Mouse (Mus musculus) fat pad, adult 2 months (tissue): Measurements from ENCODE around the gene Gm17720.
"Not testable (repeated sequence)": the region's sequence is repeated elsewhere in the genome, so short reads cannot be mapped to it uniquely, and the experiment has no call there.

ENCODE experiments used
- DNase-seq: peaks from one replicate; pipeline ENCODE4 v3.0.0-alpha.2; 2011; ENCODE audit warnings: low read depth, low spot score; ENCODE audit errors: extremely low read depth

Gm17720 gene

DNA sequence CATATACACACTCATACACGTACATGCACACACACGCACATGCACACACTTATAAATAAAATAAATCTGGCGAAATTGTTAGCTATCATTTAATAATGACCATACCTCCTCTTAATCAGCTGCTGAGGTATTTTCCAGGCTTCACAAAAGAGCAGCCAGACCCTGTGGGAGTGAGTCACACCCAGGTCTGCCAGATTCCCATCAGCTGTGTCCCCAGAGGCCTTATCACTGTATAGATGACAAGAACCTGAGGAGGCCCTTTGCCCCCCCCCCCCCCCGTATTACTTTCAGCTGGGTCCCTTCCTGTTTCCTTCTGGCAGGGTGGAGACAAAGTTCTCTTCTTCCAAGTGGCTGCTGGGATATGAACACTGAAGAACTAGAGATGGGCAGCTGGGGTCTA is 62.0 kb downstream of the Gm17720 start:
- no peak for DNase-seq

DNA sequence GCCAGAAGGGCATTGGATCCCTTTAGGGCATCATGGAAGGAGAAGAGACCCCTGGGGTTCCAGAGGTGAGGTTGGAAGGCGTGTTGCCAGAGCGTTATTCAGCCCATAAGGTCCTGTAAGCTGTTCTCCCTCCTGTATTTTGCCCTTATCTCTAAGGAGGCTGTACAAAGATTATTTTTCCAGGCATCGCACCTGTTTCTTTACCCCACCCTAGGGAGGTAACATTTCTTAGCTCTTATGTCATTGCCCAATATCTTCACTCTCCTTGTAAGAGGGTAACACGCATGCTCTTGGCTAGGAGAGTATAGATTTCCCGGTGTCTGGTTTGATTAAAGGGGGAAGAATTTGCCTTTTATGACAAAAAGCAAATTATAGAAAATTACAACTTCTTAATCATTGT is 62.9 kb downstream of the Gm17720 start, which contains the start of gene Chst4:
Chst4 (minus strand) TSS at position 82 of the 400 bp plus-strand sequence.
- DNase-seq = no peak

DNA sequence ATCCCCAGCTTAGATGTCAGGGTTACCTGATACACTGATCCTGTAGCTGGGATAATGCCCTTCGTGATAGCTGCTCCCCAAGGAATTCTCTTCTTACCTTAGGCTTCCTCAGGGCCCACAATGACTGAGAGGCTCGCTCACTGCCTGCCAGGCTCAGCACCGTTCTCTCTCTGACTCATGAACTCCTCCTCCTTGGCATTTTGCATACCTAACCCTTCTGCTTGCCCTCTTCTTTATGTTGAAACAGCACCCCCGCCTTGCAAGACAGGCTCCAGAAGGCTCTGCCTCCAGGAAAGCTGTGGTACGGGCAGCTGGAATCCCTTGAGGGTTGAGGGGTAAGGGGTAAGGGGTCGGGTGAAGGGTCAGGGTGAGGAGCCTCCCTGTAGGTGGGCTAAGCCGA is 63.3 kb downstream of the Gm17720 start:
- DNase-seq = no peak

DNA sequence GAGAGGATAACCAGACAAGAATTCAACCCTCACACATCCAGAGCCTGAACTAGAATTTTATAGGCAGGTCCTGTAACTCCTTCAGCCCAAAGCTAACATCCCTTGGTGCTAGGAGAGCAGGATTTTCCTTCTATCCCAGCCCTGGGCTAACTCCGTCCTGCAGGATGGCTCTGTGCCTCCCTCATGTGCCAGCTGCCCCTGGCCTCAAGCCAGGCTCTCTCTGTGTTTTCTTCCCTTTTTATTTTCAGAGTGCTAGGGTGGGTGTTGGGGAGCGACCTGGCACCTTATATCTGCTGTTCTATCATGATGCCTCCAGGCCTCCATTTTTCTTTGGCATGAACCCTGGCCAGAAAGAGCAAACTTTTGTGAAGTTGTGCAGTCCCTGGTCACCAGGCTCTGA is 66.4 kb downstream of the Gm17720 start:
- DNase-seq = no peak

DNA sequence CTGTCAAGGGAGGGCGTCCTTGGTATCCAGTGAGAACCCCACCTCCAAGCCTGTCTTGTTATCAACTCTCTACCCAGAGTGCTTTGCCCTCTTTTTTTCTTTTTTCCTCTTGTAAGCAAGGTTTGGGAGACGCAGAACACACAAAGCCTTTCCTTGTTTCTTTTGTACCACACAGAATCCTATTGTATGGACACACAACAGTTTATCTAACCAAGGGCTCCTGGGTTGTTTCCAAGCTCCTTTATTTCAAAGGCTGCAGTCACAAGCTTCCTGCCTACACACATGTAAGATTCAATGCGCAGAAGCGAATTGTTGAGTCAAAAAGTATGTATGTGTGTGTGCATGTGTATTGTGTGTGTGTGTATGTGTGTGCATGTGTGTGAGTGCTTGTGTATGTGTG is 68.2 kb downstream of the Gm17720 start:
- DNase-seq = no peak

DNA sequence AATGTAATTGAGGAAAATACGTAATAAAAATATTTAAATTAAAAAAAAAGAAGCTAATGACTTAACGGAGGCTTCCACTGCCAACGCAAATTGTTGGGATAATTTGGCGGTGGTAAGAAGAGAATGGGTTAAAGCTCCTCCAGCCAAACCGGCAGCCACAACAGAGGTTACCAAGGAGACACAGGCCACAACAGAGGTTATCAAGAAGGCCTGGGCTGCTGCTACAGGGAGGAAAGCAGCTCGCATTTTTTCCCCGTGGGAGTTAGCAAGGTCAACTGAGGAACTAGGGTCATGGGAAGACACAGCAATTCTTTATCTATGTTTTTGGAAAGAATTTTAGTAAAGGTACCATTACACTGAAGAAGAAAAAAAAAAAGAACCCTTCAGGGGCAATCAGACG is 68.8 kb downstream of the Gm17720 start:
- DNase-seq = not testable (repeated sequence)
